Mouse (Mus musculus): ENCODE data around the gene Itih2.

DNA sequence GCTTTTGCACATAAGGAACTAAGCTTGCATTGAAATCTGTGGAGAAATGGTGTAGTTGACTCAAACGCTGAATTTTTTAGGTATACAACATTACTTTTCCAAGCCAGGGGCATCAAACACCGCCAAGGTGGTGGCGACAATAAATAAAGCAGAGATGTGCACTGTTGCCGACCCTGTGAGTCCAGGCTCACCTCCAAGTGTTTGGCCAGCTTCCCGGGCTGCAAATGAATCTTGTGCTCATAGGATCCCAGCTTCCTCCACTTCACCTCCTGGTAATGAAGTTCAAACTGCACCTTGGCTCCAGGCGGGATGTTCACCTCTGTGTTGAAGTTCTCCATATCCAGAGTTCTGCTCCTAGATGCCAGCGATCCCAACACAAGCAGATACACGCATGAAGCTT, 11.9 kb downstream of the Itih2 start:
- TF ChIP-seq CTCF (IDR thresholded peaks at IDR 0.05; ENCODE audit: insufficient read depth, low read length) = no peak
- no peak for TF ChIP-seq POLR2A (IDR thresholded peaks at IDR 0.05; ENCODE audit: borderline replicate concordance, extremely low read depth, low read depth, low read length)
